Mouse (Mus musculus) testis, adult 2 months (tissue): ENCODE measurements around the gene Crebl2.

Source experiments
- CTCF ChIP-seq: fragments of 200-500 bp; IDR thresholded peaks from 2 replicates; pipeline ENCODE4 v1.5.1; 2012; ENCODE audit warnings: low read depth, mild to moderate bottlenecking, inconsistent platforms, low read length, moderate library complexity; ENCODE audit not compliant: control insufficient read depth, insufficient read depth, insufficient replicate concordance
- POLR2A ChIP-seq: fragments of 200-500 bp; IDR thresholded peaks from 2 replicates; pipeline ENCODE4 v1.6.1; 2012; ENCODE audit warnings: low read depth, mild to moderate bottlenecking, inconsistent platforms, low read length, moderate library complexity; ENCODE audit not compliant: control insufficient read depth

DNA sequence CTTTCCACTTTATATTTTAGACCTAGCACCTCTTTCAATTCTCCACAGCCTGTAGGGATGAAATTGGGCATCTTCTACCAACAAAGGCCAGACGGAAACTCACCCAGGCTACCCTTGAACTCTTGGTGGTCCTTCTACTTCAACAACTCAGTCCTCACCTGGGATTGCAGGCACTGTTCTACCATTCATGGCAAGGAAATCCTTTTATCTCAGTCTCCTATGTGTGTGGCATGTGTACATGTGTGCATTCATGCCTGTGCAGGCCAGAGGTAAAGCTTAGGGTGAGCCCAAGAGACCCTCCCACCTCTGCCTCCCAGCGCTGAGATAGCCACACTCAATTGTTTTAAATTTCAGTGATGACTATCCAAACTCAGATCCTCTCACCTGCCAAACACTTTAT lies 55.6 kb downstream of the Crebl2 start:
- TF ChIP-seq CTCF: no peak
- TF ChIP-seq POLR2A: no peak
